Mouse (Mus musculus) neural tube, embryonic 12.5 days (tissue): Measurements from ENCODE around the gene Ccdc18. TPM values are rescaled to one million over a fixed set of nuclear protein-coding genes. Genes with fewer than 3 reads are reported as not detected.
"Not testable (repeated sequence)": the region's sequence is repeated elsewhere in the genome, so short reads cannot be mapped to it uniquely, and the experiment has no call there.

ENCODE experiments used
- ATAC-seq: fragments of 200-750 bp; cut with Nextera tagmentation; 2 replicates; pipeline ENCODE4 v1.8.0; 2017; ENCODE audit warnings: low read depth, mild to moderate bottlenecking, moderate TSS enrichment, moderate library complexity; ENCODE audit not compliant: low FRiP score
- H3K27ac ChIP-seq: fragments of 300-500 bp; sonication (generic); 2 replicates; pipeline ENCODE4 v1.5.1; 2016
- H3K27me3 ChIP-seq: fragments of 300-500 bp; sonication (generic); replicated peaks from 2 replicates; pipeline ENCODE4 v1.6.1; 2016; ENCODE audit warnings: mild to moderate bottlenecking
- H3K36me3 ChIP-seq: fragments of 300-500 bp; sonication (generic); 2 replicates; pipeline ENCODE4 v1.6.1; 2016; ENCODE audit warnings: mild to moderate bottlenecking
- H3K4me1 ChIP-seq: fragments of 300-500 bp; sonication (generic); 2 replicates; pipeline ENCODE4 v1.6.1; 2016
- H3K4me2 ChIP-seq: fragments of 300-500 bp; sonication (generic); replicated peaks from 2 replicates; pipeline ENCODE4 v1.6.1; 2016; ENCODE audit warnings: mild to moderate bottlenecking
- H3K4me3 ChIP-seq: fragments of 300-500 bp; sonication (generic); 2 replicates; pipeline ENCODE4 v1.5.1; 2016
- H3K9ac ChIP-seq: fragments of 300-500 bp; sonication (generic); 2 replicates; pipeline ENCODE4 v1.6.1; 2016; ENCODE audit warnings: mild to moderate bottlenecking
- H3K9me3 ChIP-seq: fragments of 300-500 bp; sonication (generic); 2 replicates; pipeline ENCODE4 v1.6.1; 2016; ENCODE audit warnings: mild to moderate bottlenecking
- WGBS: fragments of 180-500 bp; shearing (Covaris S2); methylation state at CpG from one replicate; pipeline ENCODE4 v1.1.7; 2016; 5-methylcytosine and 5-hydroxymethylcytosine counted together
- polyA plus RNA-seq: library from polyadenylated mRNA; unstranded; fragments of >200 nt; fragmentation: Nextera tagmentation; extraction: Ambion mirVana; gene quantifications from 2 replicates; pipeline ENCODE4 v1.2.1, GENCODE M21; 2016

Ccdc18 gene
- polyA plus RNA-seq, 1 experiment from 2014 or later = 8.4 TPM

DNA sequence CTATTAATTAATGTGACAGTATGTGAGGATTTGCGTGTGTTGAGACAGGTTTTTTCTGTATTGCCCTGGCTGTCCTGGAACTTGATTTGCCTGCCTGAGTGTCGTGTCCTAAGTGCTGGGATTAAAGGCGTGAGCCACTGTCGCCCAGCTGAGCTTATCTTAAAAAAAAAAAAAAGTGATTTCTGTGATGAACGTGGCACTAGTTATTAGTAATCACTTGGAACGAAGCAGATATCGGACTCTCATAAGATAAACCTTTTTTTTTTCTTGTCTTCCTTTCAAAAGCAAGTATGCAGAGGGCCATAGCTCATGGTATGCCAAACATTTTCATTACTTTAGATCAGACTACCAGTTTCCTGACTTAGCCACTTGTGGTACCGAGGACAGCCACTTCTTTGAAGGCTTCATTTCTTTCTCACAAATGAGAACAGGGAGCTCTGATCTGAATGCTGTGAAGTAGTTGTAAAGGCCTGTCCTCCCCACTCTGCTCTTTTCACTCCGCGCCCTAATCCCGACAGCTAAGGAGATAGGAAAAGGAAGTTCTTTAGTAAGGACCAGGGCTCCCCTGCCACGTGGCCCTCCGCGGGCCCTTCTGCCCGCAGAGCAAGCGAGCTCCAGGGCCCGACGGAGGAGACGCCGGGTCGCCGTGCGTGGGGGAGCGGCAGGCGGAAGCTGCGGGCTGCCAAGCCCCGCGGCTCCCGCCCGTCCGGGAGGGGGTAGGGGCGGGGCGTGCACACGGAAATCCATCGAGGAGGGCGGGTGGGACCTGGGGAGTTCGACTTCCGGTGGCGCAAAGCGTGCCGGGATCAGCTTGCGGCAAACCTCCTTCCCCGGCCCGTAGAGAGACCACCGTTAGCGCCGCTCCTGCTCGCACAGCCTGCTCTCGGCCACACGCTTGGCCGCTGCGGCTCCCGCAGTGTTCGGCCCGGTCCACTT lies 135.7 kb downstream of the Ccdc18 start, which contains the start of gene Dr1:
Gene Dr1 (plus strand): TSS at position 771 of the 936 bp plus-strand sequence.
- 5% methylated on average over 55 of the region's 55 CpGs for WGBS
- H3K9ac ChIP-seq = peak within 1 kb of the TSS; percentile 92
- no peaks in the 10 kb centered on the region for H3K36me3 ChIP-seq
- no peaks in the 10 kb centered on the region for H3K27me3 ChIP-seq
- H3K27ac ChIP-seq = peak within 1 kb of the TSS; percentile 87
- H3K4me3 ChIP-seq = peak within 1 kb of the TSS; percentile 89
- H3K9me3 ChIP-seq = no peaks in the 10 kb centered on the region
- ATAC-seq = peak; percentile 98
- H3K4me1 ChIP-seq = peaks cover 21% of the 10 kb centered on the region
- peak within 1 kb of the TSS; percentile 85 for H3K4me2 ChIP-seq

- under 1% methylated on average over 44 of the region's 44 CpGs for WGBS
- H3K4me1 ChIP-seq = peaks cover 21% of the 10 kb centered on the region
- no peaks in the 10 kb centered on the region for H3K9me3 ChIP-seq
- H3K36me3 ChIP-seq = no peaks in the 10 kb centered on the region
- H3K4me3 ChIP-seq = peak overlapping the region; percentile 89
- peak overlapping the region; percentile 87 for H3K27ac ChIP-seq
- peak overlapping the region; percentile 85 for H3K4me2 ChIP-seq
- ATAC-seq = peak; percentile 69
- H3K9ac ChIP-seq = peak overlapping the region; percentile 92
- no peaks in the 10 kb centered on the region for H3K27me3 ChIP-seq
These were observed 136.6 kb downstream of the Ccdc18 start for GRCm38 (mm10) chr5:108269063-108269810.

GRCm38 (mm10) chr5:108269811-108270151 lies 137.1 kb downstream of the Ccdc18 start:
- H3K9me3 ChIP-seq = no peaks in the 10 kb centered on the region
- H3K4me1 ChIP-seq = peaks cover 21% of the 10 kb centered on the region
- ATAC-seq = no peak
- peak overlapping the region; percentile 92 for H3K9ac ChIP-seq
- H3K4me3 ChIP-seq = peak overlapping the region; percentile 89
- no peaks in the 10 kb centered on the region for H3K36me3 ChIP-seq
- no peak overlapping the region for H3K27ac ChIP-seq
- 20% methylated on average over 7 of the region's 7 CpGs for WGBS
- peak overlapping the region; percentile 85 for H3K4me2 ChIP-seq
- H3K27me3 ChIP-seq = no peaks in the 10 kb centered on the region

- 53% methylated on average over 9 of the region's 9 CpGs for WGBS
- peaks cover 21% of the 10 kb centered on the region for H3K4me1 ChIP-seq
- peak overlapping the region; percentile 89 for H3K4me3 ChIP-seq
- H3K27ac ChIP-seq = no peak overlapping the region
- H3K27me3 ChIP-seq = no peaks in the 10 kb centered on the region
- no peaks in the 10 kb centered on the region for H3K9me3 ChIP-seq
- peak overlapping the region; percentile 85 for H3K4me2 ChIP-seq
- peak overlapping the region; percentile 92 for H3K9ac ChIP-seq
- H3K36me3 ChIP-seq = no peaks in the 10 kb centered on the region
- ATAC-seq = no peak
These were observed 137.7 kb downstream of the Ccdc18 start for GRCm38 (mm10) chr5:108270415-108270814.

- H3K9me3 ChIP-seq, H3K36me3 ChIP-seq, H3K27ac ChIP-seq, H3K4me3 ChIP-seq, ATAC-seq, H3K27me3 ChIP-seq, H3K9ac ChIP-seq: not testable (repeated sequence)
- H3K4me2 ChIP-seq = peak overlapping the region; percentile 85
- 96% methylated on average over 6 of the region's 6 CpGs for WGBS
- peaks cover 21% of the 10 kb centered on the region for H3K4me1 ChIP-seq
These were observed 138.7 kb downstream of the Ccdc18 start for GRCm38 (mm10) chr5:108271345-108271744.

Other genes with a start within 250 kb of the Ccdc18 start
- gene Rpl5, start 232.4 kb upstream of the Ccdc18 start, polyA plus RNA-seq = 57.3 and 58.6 TPM in 2 replicates
- 32.6 and 35.6 TPM in 2 replicates for gene Fam69a, start 145.8 kb upstream of the Ccdc18 start, polyA plus RNA-seq
- 124 and 132 TPM in 2 replicates for gene Mtf2, start 67.2 kb upstream of the Ccdc18 start, polyA plus RNA-seq
- gene Tmed5, start 255 bp upstream of the Ccdc18 start, polyA plus RNA-seq = 25.5 and 27.7 TPM in 2 replicates
- gene Dr1, start 136.0 kb downstream of the Ccdc18 start, polyA plus RNA-seq = 47.0 and 49.1 TPM in 2 replicates
- gene Pigg, start 179.7 kb downstream of the Ccdc18 start, polyA plus RNA-seq = 5.8 and 6.1 TPM in 2 replicates
- 0.45 and 0.51 TPM in 2 replicates for gene Gm42517, start 235.0 kb downstream of the Ccdc18 start, polyA plus RNA-seq